Mouse (Mus musculus) ES-E14 (cell line): ENCODE data around the gene Nkpd1.

ENCODE experiments used
- CHD2 ChIP-seq: IDR thresholded peaks from 2 replicates; pipeline ENCODE4 v1.6.1; 2014; ENCODE audit warnings: mild to moderate bottlenecking, low read depth, low read length, inconsistent platforms
- MAFK ChIP-seq: IDR thresholded peaks from 2 replicates; pipeline ENCODE4 v1.6.1; 2014; ENCODE audit warnings: mild to moderate bottlenecking, low read depth, low read length, inconsistent platforms; ENCODE audit not compliant: insufficient read depth
- ZC3H11A ChIP-seq: IDR thresholded peaks from 2 replicates; pipeline ENCODE4 v1.6.1; 2012; ENCODE audit warnings: low read depth, mild to moderate bottlenecking, inconsistent platforms, low read length, borderline replicate concordance
- ZNF384 ChIP-seq: IDR thresholded peaks from 2 replicates; pipeline ENCODE4 v1.6.1; 2012; ENCODE audit warnings: low read depth, low read length, inconsistent platforms

DNA sequence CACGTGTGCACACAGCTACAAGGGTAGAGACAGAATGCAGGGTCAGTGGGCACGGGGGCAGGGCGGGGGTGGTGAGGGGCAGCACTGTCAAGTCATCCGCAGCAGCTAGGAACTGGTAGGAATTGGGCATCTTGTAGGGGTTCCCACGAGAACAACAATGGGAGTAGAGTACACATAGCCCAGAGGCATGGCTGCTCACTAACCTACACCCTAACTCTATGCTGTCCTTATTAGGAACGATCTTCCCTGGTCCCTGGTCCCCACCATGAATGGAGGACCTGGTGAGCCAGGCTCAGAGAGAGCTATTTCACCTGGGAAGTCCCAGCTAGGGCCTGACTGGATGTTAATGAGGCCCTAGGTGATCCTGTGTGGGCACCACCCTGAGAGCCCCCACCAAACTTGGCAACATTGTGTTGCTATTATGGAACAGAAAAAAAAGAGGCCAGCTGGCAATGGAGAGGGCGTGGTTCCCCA lies 24.1 kb downstream of the Nkpd1 start:
- no peak for TF ChIP-seq MAFK
- TF ChIP-seq CHD2: no peak
- no peak for TF ChIP-seq ZNF384
- TF ChIP-seq ZC3H11A: no peak
